Mouse (Mus musculus) ovary, postnatal 10 days (tissue): ENCODE measurements around the gene Ptpn22.

Source experiments
- DNase-seq: peaks from one replicate; pipeline ENCODE4 v3.0.0; 2022; ENCODE audit warnings: low spot score

Gene Ptpn22

DNA sequence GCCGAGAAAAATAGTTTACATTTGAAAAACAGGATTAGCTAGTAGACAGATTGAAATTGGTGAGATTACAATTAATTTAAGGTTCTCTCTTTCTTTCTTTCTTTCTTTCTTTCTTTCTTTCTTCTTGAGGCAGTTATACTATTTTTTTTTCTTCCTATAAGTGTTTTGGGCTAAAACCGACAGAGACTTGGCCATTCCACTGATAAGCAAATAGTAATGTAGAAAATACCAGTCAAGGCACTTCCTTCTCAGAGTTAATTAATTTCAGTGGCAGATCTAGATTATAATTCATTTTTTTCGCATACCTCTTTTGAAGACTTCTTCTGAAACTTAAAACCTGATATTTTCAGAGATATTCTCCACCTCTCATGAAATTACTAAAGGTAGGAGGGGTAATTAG, 65.7 kb downstream of the Ptpn22 start:
- no peak for DNase-seq

DNA sequence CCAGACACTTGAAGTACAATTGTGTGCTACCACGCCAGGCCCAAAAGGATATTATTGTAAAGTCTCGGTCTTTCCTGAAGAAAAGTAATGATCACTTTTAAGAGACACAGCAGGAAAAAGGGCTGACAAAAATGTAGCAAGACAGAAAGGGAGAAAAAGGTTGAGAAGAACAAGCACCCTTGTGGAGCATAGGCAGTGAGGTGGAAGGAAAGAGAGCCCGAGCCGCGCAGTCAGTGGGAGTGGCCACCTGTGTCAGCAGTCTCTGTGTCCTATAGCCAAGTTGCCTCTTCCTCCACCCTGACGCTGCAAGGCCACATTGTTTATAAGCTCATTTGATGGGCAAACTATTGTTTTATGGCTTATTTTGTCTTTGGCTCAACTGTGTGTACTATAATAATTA, 67.9 kb downstream of the Ptpn22 start:
- DNase-seq = no peak

DNA sequence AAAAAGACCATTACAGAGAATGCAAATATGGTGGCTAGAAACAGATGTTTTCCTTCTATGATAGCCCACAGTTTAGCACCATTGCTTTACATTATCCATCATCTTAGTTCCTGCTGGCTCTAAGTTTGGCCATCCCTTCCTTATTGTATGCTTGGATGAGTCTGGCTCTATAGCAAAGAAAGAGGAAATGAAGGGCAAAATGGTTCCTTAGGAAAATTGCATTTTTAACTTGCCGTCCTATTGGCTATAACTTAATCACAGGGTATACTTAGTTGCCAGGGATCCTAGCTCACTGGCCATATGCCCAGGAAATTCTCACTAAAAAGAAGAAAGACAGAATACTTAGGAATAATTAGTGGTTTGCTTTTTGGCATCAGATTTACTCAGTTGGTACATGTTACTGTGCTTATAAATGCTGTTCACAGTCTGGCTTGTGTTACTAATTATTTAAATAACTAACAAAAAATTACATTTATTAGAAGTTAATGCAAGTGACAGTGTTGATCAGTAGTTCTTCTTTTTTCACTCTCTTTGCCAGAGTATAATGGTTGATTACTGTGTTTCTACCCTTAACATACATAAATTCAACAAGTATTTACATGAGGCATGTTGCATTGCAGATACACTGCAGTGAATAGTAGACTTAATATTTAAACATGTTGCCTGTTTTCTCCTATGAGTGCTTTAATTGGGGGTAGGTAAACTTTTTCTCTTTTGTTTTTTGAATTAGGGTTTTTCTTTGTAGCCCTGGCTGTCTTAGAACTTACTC, 85.4 kb downstream of the Ptpn22 start:
- DNase-seq = no peak

DNA sequence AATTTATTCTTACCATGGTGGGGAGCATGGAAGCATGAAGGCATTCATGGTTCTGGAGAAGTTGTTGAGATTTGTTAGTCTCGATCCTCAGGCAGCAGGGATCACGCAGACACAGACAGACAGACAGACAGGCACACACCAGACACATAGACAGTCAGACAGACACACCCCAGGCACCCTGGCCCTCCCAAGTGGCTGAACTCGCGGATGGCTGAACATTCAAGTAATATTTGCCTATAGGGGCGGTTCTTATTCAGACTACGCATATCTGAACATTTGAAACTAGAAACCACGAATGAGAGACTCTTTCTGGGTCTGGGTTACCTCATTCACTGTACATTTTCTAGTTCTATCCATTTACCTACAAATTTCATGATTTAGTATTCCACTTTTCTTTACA, 89.1 kb downstream of the Ptpn22 start:
- no peak for DNase-seq

DNA sequence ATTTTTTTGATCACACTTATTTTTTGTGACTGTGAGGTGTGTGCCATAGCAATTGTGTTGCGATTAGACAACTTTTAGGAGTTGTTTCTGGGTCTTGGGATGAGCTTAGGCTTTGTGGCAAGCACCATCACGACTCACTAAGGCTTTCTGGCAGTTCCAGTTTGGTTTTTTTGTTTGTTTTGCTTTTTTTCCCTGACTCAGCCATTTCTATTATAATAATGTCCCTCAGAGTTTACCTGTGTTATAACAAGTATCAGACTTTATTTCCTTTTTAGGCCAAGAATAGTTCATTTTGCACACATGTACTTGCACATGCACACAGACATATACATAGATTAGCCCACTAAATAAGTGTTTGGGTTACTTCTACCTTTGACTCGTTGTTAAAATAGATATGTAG, 101.0 kb downstream of the Ptpn22 start:
- no peak for DNase-seq
